Mouse (Mus musculus) layer of hippocampus, postnatal 14 days (tissue): ENCODE results near the gene Cbarp. TPM values are rescaled to one million over a fixed set of nuclear protein-coding genes. Genes with fewer than 3 reads are reported as not detected.

ENCODE experiments used
- DNase-seq, 2 experiments: peaks; one replicate each; pipeline ENCODE4 v3.0.0; 2021 to 2022; ENCODE audit warnings: low spot score in 2 of 2, mixed read lengths in 1 of 2
- total RNA-seq, 2 experiments: library from RNA; stranded (reverse); gene quantifications; 2 replicates each; pipeline ENCODE4 v1.2.3; 2021

Cbarp gene
- total RNA-seq, 2 experiments from 2014 or later: 401 to 436 TPM

- no peak for DNase-seq
These were observed 16.7 kb upstream of the Cbarp start for GRCm38 (mm10) chr10:80157141-80157929.

DNA sequence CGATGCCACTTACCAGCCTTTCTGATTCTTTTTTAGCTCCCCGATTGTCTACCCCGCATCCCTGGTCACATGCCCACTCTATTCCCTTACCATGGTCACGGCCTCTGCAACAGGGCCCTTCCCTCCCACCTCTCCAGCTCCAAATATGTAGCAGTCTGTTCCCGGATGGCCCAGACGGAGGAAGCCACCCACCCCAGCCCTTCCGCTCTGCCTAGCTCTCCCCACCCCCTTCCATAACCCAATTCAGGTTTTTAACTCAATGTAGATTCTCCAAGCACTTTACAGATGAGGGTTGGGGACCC lies 16.1 kb upstream of the Cbarp start:
- DNase-seq: no peak

GRCm38 (mm10) chr10:80156002-80156751 lies 15.5 kb upstream of the Cbarp start:
- no peak for DNase-seq

DNA sequence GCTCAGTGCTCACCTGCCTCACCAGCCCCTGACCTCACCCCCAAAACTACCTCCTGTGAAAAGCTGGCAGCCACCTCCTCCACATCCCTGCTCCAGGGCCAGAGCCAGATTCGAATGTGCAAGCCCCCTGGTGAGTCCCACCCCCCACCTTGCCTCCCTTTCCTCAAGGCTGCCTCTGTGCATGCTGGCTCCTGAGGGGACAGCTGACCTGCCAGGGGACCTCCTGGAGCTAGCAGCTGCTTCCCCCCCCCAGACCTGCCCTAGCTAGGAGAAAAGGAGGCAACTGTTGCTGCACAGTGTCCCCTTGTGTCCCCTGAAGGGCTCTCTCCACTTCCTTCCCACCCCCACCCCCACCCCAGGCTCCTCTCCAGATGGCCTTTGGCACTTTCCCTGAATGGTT lies 14.6 kb upstream of the Cbarp start:
- DNase-seq: no peak

GRCm38 (mm10) chr10:80154384-80154783 lies 13.7 kb upstream of the Cbarp start:
- DNase-seq: no peak

GRCm38 (mm10) chr10:80153713-80154112 lies 13.1 kb upstream of the Cbarp start:
- DNase-seq: no peak

GRCm38 (mm10) chr10:80152873-80153260 lies 12.2 kb upstream of the Cbarp start:
- DNase-seq: no peak

DNA sequence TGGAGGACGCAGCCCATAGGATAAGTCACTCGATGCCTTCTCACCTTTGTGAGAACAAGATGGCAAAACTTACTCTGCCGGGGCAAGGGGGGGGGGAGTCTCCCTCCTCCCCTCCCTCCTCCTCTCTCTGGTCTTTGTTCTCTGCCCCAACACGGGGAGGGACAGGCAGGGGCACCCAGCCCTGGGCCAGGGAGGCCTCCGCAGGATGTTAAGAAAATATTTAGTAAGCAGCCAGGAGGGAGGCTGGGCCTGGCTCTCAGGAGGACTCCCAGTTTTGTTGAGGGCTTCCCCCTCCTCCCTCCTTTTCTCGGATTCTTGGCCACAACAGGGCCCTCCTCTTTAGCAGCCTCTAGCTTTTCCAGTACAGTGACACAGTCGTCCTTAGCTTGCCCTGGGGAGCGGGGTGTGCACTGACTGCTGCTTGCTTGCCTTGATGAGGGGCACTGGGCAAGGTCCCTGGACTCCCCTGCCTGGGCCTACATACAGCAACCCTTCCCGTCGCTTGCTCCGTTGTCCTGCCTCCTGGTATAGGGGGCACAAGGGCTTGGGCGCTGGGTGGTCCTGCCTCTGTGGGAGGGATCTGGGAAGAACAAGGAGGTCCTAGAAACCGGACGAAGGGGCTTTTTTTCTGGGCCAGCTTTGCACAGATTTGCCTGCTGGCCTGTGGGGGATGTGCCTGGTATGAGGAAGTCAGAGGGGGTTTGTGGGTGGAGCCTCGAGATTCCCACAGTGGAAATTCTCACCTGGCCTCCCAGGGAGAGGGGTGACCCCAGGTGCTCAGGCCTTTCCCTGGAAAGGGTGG lies 11.6 kb upstream of the Cbarp start:
- DNase-seq: no peak

DNA sequence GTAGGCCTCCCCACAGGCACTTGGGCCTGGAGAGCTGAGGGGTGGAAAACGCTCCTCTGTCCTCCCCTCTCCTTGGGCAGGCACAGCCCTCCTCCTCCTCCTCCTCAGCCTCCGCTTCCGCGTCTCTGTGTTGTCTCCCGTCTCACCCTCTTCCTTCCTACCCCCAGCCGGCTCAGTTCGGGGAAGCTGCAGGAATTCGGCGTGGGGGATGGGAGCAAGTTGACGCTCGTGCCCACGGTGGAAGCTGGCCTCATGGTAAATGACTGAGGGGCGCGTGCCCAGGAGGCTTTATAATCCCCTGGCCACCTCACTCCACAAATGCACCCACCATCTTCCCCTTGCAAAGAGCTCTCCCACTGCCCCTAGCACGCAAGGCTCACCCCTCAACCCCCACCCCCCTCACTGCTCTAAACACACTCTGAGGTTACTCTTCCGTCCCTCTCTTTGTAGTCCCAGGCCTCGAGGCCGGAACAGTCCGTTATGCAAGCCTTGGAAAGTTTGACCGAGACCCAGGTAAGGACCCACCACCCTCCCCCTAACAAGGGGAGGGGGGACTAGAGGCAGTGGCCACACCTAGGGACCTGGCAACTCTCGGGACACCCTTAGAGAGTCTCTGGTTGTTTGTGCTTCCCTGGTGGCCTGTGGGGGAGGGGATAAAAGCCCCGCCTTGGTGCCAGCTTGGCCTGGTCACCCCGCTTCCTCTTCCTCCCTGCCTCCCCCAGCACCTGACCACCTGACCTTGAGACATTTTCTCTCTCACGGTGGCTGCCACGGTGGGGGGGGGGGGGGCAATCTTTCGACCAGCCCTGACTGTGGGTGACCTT lies 10.8 kb upstream of the Cbarp start:
- DNase-seq: no peak

GRCm38 (mm10) chr10:80150226-80151210 lies 9.9 kb upstream of the Cbarp start:
- peak in 1 of 2 experiments; percentile 75 for DNase-seq

DNA sequence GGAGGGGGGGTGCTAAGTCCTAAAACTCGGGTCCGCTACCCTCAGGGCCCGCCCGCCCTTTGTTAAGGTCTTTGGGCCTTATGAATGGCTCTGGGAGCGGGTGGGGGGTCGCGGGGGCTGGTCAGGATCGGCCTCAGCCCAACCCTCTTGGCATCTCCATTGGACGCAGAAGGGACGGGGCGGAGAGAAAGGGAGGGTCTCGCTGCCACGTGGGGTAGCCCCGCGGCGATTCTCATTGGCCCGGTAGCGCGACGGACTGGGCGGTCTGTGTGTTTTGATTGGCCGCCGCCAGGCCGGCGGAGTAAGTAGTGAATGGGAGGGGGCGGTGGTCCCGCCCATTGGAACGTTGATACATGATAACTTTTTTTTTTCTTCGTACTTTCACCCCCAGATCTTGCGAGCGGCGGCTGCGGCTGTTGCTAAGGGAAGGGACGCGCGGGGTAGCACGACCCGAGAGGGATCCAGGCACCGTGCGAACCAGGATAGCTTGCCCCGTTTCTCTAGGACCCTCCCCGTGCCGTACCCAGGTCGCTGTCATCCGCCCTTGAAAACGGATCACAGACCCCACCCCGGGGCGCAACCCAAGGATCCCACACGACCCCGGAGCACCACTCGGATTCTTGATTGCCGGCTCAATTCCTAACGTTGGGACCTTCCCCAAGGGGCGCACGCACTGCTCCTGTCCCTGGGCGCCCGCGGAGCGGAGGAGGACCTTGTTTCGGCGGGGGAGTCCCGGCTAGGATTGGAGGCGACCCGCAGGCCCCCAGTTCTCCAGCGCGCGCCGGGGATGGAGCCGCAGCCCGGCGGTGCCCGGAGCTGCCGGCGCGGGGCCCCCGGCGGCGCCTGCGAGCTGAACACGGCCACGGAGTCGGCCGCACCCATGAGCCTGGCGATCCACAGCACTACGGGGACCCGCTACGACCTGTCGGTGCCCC lies 8.9 kb upstream of the Cbarp start:
- DNase-seq: peak; percentile 96 to 99

- peak; percentile 95 to 96 for DNase-seq
These were observed 8.1 kb upstream of the Cbarp start for GRCm38 (mm10) chr10:80148610-80149290.

GRCm38 (mm10) chr10:80147719-80148601 lies 7.3 kb upstream of the Cbarp start, which contains the start of gene Midn:
Gene Midn, plus strand, starts transcription at chr10:80148272.
- peak in 1 of 2 experiments; percentile 79 for DNase-seq

- no peak for DNase-seq
These were observed 6.6 kb upstream of the Cbarp start for GRCm38 (mm10) chr10:80147146-80147718.

DNA sequence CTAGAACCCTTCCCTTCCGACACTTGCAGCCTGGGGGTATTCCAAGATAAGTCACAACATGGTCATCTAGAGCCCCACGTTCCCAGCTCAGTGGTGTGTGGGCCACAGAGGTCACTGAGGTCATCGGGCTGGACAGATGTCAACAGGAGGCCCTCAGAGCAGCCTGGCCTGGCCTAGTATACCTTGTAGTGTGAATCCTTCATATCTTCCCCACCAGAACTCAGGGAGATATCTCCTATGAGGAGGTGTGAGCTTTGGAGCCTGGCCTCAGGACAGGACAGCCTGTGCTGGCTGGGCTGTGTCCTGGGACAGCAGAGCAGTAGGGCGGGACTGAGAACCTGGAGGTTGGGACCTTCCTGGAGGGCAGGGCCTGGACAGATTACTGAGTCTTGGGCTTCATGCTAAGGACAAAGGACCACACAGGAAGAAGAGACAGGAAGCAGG lies 6.0 kb upstream of the Cbarp start:
- no peak for DNase-seq

- DNase-seq: no peak
These were observed 5.3 kb upstream of the Cbarp start for GRCm38 (mm10) chr10:80145896-80146295.
